Mouse (Mus musculus) heart, postnatal 0 days (tissue): ENCODE results near the gene Cdh20. TPM values are rescaled to one million over a fixed set of nuclear protein-coding genes. Genes with fewer than 3 reads are reported as not detected.

Source experiments
- ATAC-seq: fragments of 200-750 bp; cut with Nextera tagmentation; 2 replicates; pipeline ENCODE4 v1.8.0; 2017; ENCODE audit warnings: low read depth, moderate number of reproducible peaks, moderate library complexity; ENCODE audit not compliant: insufficient read depth
- DNase-seq: peaks from one replicate; pipeline ENCODE4 v3.0.0-alpha.2; 2016; ENCODE audit warnings: low spot score
- H3K27ac ChIP-seq: fragments of 300-500 bp; sonication (generic); 2 replicates; pipeline ENCODE4 v1.5.1; 2014; ENCODE audit warnings: low read depth, mild to moderate bottlenecking
- H3K27me3 ChIP-seq: fragments of 300-500 bp; sonication (generic); 2 replicates; pipeline ENCODE4 v1.6.1; 2014; ENCODE audit warnings: low read length, mixed read lengths; ENCODE audit not compliant: control insufficient read depth, insufficient read depth
- H3K36me3 ChIP-seq: fragments of 300-500 bp; sonication (generic); replicated peaks from 2 replicates; pipeline ENCODE4 v1.6.1; 2014; ENCODE audit warnings: low read length, mixed read lengths; ENCODE audit not compliant: control insufficient read depth, insufficient read depth
- H3K4me1 ChIP-seq: fragments of 300-500 bp; sonication (generic); 2 replicates; pipeline ENCODE4 v1.6.1; 2014; ENCODE audit warnings: antibody characterized with exemption; ENCODE audit not compliant: control insufficient read depth, insufficient read depth
- H3K4me2 ChIP-seq: fragments of 300-500 bp; sonication (generic); 2 replicates; pipeline ENCODE4 v1.6.1; 2014; ENCODE audit warnings: low read depth, mild to moderate bottlenecking, low read length, moderate library complexity
- H3K4me3 ChIP-seq: fragments of 300-500 bp; sonication (generic); 2 replicates; pipeline ENCODE4 v1.5.1; 2014; ENCODE audit warnings: low read depth, low read length
- H3K9ac ChIP-seq: fragments of 300-500 bp; sonication (generic); replicated peaks from 2 replicates; pipeline ENCODE4 v1.6.1; 2014; ENCODE audit warnings: low read depth, low read length, mixed read lengths
- H3K9me3 ChIP-seq: fragments of 300-500 bp; sonication (generic); replicated peaks from 2 replicates; pipeline ENCODE4 v1.6.1; 2016; ENCODE audit warnings: low read length; ENCODE audit not compliant: control insufficient read depth
- CTCF ChIP-seq: IDR thresholded peaks from 2 replicates; pipeline ENCODE4 v1.5.1; 2016; ENCODE audit warnings: antibody characterized with exemption, control low read depth, low read depth
- EP300 ChIP-seq: IDR thresholded peaks from 2 replicates; pipeline ENCODE4 v1.6.1; 2016; ENCODE audit warnings: antibody characterized with exemption, low read depth
- WGBS: fragments of 180-500 bp; shearing (Covaris S2); extraction: QIAGEN DNeasy Blood & Tissue Kit; methylation state at CpG from one replicate; pipeline ENCODE4 v1.1.7; 2014; 5-methylcytosine and 5-hydroxymethylcytosine counted together
- polyA plus RNA-seq: library from polyadenylated mRNA; unstranded; fragments of >200 nt; fragmentation: Nextera tagmentation; extraction: Ambion mirVana; gene quantifications from 2 replicates; pipeline ENCODE4 v1.2.1, GENCODE M21; 2015
- total RNA-seq: library from RNA; depleted of rRNA; stranded (reverse); fragments of >200 nt; gene quantifications from 2 replicates; pipeline ENCODE4 v1.2.3, GENCODE M21; 2014; ENCODE audit warnings: low replicate concordance

Gene Cdh20
- total and polyA plus RNA-seq, 2 experiments from 2014 or later, result 0.86 to 5.3 TPM

DNA sequence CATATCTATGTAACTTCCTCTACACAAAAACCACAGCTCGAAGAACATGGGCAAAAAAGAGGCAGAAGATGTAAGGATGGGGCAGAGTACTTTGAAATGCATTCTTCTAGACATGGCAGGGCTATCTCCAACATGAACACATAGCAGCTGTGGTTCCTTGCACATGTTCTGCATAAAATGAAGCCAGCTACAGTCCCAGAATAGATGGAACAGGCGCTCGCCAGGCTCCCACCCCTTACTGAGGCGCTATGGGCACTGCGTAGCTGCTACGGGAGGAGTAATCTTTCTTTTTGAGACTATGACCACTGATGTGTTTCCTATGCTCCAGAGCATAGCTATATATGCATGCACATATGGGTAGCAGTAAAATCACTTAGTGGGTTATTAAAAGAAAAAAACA is 36.4 kb downstream of the Cdh20 start:
- TF ChIP-seq CTCF (no peak), EP300 (no peak)

DNA sequence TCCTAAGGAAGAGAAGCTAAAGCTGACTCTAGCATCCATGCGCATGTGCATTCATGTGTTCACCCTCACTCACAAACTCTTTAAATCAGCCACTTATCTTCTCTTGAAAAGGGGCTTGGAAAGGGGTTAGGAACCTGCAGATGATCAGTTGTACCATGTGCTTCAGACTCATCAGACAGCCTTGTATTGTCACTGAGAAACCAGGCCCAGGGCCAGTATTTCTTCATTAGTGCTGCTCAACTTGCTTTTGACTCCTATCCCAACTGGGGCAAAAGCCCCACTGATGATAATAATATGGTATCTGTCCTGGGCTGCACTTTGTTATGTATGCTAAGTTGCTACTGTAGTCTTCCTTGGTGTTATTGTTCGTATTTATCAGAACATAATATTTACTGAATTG is 38.9 kb downstream of the Cdh20 start:
- Histone ChIP-seq H3K27ac (no peak overlapping the region), H3K36me3 (no peaks in the 10 kb centered on the region), H3K9me3 (no peaks in the 10 kb centered on the region), H3K4me2 (no peak overlapping the region), H3K9ac (no peak overlapping the region), H3K4me3 (no peak overlapping the region), H3K27me3 (no peaks in the 10 kb centered on the region), H3K4me1 (no peaks in the 10 kb centered on the region)
- TF ChIP-seq CTCF, result no peak
- WGBS, result 92% methylated on average over 2 of the region's 2 CpGs
- ATAC-seq (no peak), DNase-seq (no peak)

More for the DNA sequence above, 36.4 kb downstream of the Cdh20 start:
- Histone ChIP-seq H3K9me3 (no peaks in the 10 kb centered on the region), H3K4me1 (no peaks in the 10 kb centered on the region), H3K9ac (no peak overlapping the region), H3K4me2 (no peak overlapping the region), H3K36me3 (no peaks in the 10 kb centered on the region), H3K27ac (no peak overlapping the region), H3K27me3 (no peaks in the 10 kb centered on the region), H3K4me3 (no peak overlapping the region)
- DNase-seq (no peak), ATAC-seq (no peak)
- 90% methylated on average over 6 of the region's 6 CpGs for WGBS

DNA sequence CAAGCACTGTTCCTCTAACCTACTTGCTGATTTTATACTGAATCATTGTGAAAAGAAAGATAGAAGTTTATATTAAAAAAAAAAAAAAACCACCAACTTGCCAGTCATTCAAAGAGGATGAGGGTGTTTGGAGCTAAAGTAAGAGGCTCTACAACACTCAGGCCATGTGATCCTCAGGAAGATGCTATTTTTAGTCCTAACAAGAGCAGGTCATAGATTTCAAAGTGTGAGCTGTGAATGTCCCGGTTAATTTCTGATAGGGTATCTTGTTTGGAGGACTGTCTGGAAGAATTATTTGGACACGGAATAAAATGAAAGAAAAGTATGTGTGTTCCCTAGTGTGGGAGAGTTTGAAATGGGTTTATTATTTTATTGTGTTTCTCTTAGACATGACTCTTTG is 49.2 kb downstream of the Cdh20 start:
- DNase-seq (peak; percentile 74), ATAC-seq (peak; percentile 87)
- no peak for TF ChIP-seq CTCF
- TF ChIP-seq EP300, result no peak; the same call in 1 of the 2 replicates
- Histone ChIP-seq H3K9ac (no peak overlapping the region), H3K27ac (peak overlapping the region; percentile 81), H3K4me1 (peaks cover 24% of the 10 kb centered on the region), H3K4me3 (no peak overlapping the region), H3K36me3 (no peaks in the 10 kb centered on the region), H3K9me3 (no peaks in the 10 kb centered on the region), H3K4me2 (peak overlapping the region; percentile 18; the same call in 1 of the 2 replicates), H3K27me3 (no peaks in the 10 kb centered on the region)
- WGBS, result 19% methylated on average over 2 of the region's 2 CpGs

DNA sequence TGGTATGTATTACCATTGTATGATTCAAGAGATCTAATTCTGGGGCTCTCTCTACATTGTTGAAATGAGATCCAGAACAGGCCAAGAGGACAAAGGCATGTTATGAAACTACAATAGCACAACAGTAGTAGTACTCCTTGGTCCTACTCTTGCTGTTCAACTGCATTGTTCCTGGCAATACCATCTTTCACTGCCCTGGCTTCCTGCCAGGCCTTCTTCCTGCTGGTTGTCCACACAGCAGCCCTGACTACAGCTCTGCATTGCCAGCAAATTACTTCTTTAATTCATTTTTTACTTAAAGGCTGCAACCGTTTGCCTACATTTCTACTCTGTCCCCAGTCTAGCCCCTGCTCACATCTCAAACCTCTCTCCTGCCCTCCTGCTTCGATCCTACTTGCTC is 59.8 kb downstream of the Cdh20 start:
- Histone ChIP-seq H3K9me3 (no peaks in the 10 kb centered on the region), H3K9ac (no peak overlapping the region), H3K4me3 (no peak overlapping the region), H3K4me2 (no peak overlapping the region), H3K4me1 (no peaks in the 10 kb centered on the region), H3K27me3 (no peaks in the 10 kb centered on the region), H3K36me3 (no peaks in the 10 kb centered on the region), H3K27ac (no peak overlapping the region)
- TF ChIP-seq CTCF (no peak), EP300 (no peak)
- WGBS, result 81% methylated on average over 2 of the region's 2 CpGs
- DNase-seq, result no peak
- no peak for ATAC-seq

DNA sequence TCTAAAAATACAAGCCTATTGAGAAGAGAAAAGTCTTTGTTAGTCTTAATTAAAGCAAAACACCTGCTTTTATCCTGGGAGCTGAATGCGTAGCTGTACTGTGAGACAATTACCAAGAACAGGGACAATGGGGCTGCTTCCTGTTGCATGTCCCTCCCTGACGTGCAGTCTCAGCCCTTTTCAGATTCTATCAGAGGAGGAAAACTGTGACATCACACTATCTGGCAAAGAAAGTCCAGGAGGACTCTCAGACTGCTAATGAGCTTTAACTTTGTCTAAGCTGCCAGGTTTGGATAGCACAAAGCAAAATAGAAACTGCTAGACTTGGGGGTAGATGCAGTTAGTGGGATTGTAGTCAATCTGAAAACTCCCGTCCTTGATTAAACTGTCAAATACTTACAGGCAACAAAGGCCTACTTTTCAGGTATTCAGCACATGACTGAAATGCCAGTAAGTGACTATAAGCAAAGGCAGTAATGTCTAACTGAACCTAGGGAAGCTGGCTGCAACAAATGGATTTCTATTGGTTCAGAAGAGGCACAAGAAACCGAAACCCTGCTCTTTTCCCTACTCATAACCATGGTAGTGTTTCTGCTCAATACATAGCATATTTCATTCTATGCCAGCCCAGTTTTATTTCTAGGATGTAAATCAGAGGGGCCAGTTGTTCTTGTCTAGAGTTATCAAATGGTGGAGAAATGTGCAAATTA is 70.0 kb downstream of the Cdh20 start:
- H3K27me3 ChIP-seq, result no peaks in the 10 kb centered on the region
- H3K4me2 ChIP-seq, result no peak overlapping the region
- H3K36me3 ChIP-seq, result no peaks in the 10 kb centered on the region
- ATAC-seq (no peak; the same call in 1 of the 2 replicates), DNase-seq (no peak)
- 59% methylated on average over 4 of the region's 4 CpGs for WGBS
- no peak overlapping the region for H3K27ac ChIP-seq
- no peak overlapping the region for H3K4me3 ChIP-seq
- H3K4me1 ChIP-seq, result no peaks in the 10 kb centered on the region
- H3K9ac ChIP-seq, result no peak overlapping the region
- TF ChIP-seq EP300 (no peak), CTCF (no peak)
- H3K9me3 ChIP-seq, result no peaks in the 10 kb centered on the region

DNA sequence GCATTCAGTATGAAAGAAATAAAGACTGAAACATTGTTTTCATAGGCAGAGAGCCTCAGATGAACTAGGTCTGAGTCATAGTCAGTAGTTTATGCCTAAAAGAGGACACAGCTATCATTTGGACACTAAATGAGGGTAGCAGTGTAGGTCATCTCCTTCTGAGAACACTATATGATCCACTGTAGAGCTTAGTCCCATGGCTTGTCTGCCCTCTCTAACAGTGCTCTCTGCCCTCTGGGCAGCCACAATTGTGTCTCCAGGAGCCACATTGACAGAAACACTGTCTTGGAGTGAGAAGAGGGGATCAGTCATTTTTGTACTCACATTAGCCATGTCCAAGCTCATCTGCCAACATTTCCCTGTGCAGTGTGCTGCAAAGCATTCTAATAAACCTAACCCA is 70.7 kb downstream of the Cdh20 start:
- ATAC-seq, result no peak
- DNase-seq, result no peak
- Histone ChIP-seq H3K4me3 (no peak overlapping the region), H3K27ac (no peak overlapping the region), H3K9ac (no peak overlapping the region), H3K4me2 (no peak overlapping the region), H3K4me1 (no peaks in the 10 kb centered on the region), H3K9me3 (no peaks in the 10 kb centered on the region), H3K36me3 (no peaks in the 10 kb centered on the region), H3K27me3 (no peaks in the 10 kb centered on the region)
- TF ChIP-seq CTCF, result no peak
- no peak for TF ChIP-seq EP300
